Mouse (Mus musculus) adrenal gland, adult 10 weeks (tissue): ENCODE data around the gene Gm4791. TPM values are rescaled to one million over a fixed set of nuclear protein-coding genes. Genes with fewer than 3 reads are reported as not detected.

Source experiments
- polyA plus RNA-seq: library from polyadenylated mRNA; stranded (reverse); fragments of 350-450 nt; fragmentation: Illumina TruSeq; extraction: RNeasy Lipid Tissue Mini Kit (QIAGEN cat#74804); gene quantifications from one replicate; pipeline ENCODE4 v1.2.3, GENCODE M21; 2014; ENCODE audit warnings: low read depth, low replicate concordance

Gene Gm4791
- polyA plus RNA-seq, result not detected

GRCm38 (mm10) chr9:46998338-46998791 is at the start of gene Gm4791:
Gene Gm4791, plus strand, starts transcription at chr9:46998741.

